Mouse (Mus musculus) CH12.LX (cell line): ENCODE results near the gene Cmtm3. TPM values are rescaled to one million over a fixed set of nuclear protein-coding genes. Genes with fewer than 3 reads are reported as not detected.

Source experiments
- DNase-seq: peaks from one replicate; pipeline ENCODE4 v3.0.0-alpha.2; 2013; ENCODE audit errors: extremely low read depth
- H3K27ac ChIP-seq: 2 replicates; pipeline ENCODE4 v1.5.1; 2012; ENCODE audit warnings: low read depth, mild to moderate bottlenecking, control low read depth, moderate library complexity; ENCODE audit not compliant: insufficient read depth
- H3K27me3 ChIP-seq: replicated peaks from 2 replicates; pipeline ENCODE3; 2012; ENCODE audit warnings: inconsistent platforms
- H3K36me3 ChIP-seq, 2 experiments: replicated peaks in 1 of 2; 2 replicates each; pipeline versions ENCODE3 to v1.6.1; 2012; ENCODE audit warnings: inconsistent platforms in 1 of 2, low read length in 1 of 2, mild to moderate bottlenecking in 1 of 2, mixed read lengths in 1 of 2, moderate library complexity in 1 of 2; ENCODE audit not compliant: control insufficient read depth in 1 of 2, insufficient read depth in 1 of 2
- H3K4me1 ChIP-seq, 2 experiments: 2 replicates each; pipeline ENCODE4 v1.6.1; 2012; ENCODE audit warnings: inconsistent platforms in 1 of 2, moderate library complexity in 1 of 2; ENCODE audit not compliant: insufficient read depth in 2 of 2, control insufficient read depth in 1 of 2
- H3K4me2 ChIP-seq: 2 replicates; pipeline ENCODE4 v1.6.1; 2012; ENCODE audit warnings: low read depth, mild to moderate bottlenecking, control low read depth; ENCODE audit not compliant: poor library complexity, insufficient read depth, severe bottlenecking
- H3K4me3 ChIP-seq, 3 experiments: fragments of 150-350 bp in 1 of 3; sonication (generic) in 1 of 3; replicated peaks in 1 of 3; 2 replicates each; pipeline versions ENCODE3 to v1.5.1; 2011 to 2012; ENCODE audit warnings: low read depth in 2 of 3, low read length in 2 of 3, mild to moderate bottlenecking in 2 of 3, moderate library complexity in 2 of 3, control low read depth in 1 of 3, improper control_type of control experiment in 1 of 3, inconsistent platforms in 1 of 3, mixed read lengths in 1 of 3; ENCODE audit not compliant: poor library complexity in 1 of 3
- H3K79me2 ChIP-seq: replicated peaks from 2 replicates; pipeline ENCODE4 v1.6.1; 2012; ENCODE audit warnings: mild to moderate bottlenecking, moderate library complexity; ENCODE audit not compliant: control insufficient read depth, poor library complexity, insufficient read depth, severe bottlenecking; ENCODE audit errors: extremely low read depth
- H3K9ac ChIP-seq: 2 replicates; pipeline ENCODE4 v1.6.1; 2012; ENCODE audit warnings: low read depth, mild to moderate bottlenecking, control low read depth, moderate library complexity; ENCODE audit not compliant: insufficient read depth
- H3K9me3 ChIP-seq: replicated peaks from 2 replicates; pipeline ENCODE3; 2012; ENCODE audit warnings: low read length, inconsistent platforms, mixed read lengths
- BHLHE40 ChIP-seq: IDR thresholded peaks from 2 replicates; pipeline ENCODE4 v1.6.1; 2011; ENCODE audit warnings: mild to moderate bottlenecking, low read depth, low read length, improper control_type of control experiment
- CHD1 ChIP-seq: IDR thresholded peaks from 2 replicates; pipeline ENCODE4 v1.6.1; 2012; ENCODE audit warnings: low read depth, low read length, improper control_type of control experiment, inconsistent platforms
- CHD2 ChIP-seq: IDR thresholded peaks from 2 replicates; pipeline ENCODE4 v1.6.1; 2011; ENCODE audit warnings: low read length, improper control_type of control experiment
- CTCF ChIP-seq, 2 experiments: IDR thresholded peaks in 1 of 2; conservative IDR thresholded peaks in 1 of 2; 2 replicates each; pipeline ENCODE4 v1.5.1; 2011 to 2012; ENCODE audit warnings: low read depth in 2 of 2, low read length in 2 of 2, improper control_type of control experiment in 1 of 2, inconsistent platforms in 1 of 2, mild to moderate bottlenecking in 1 of 2, moderate library complexity in 1 of 2
- EP300 ChIP-seq: IDR thresholded peaks from 2 replicates; pipeline ENCODE4 v1.6.1; 2011; ENCODE audit warnings: low read length, improper control_type of control experiment
- IRF4 ChIP-seq: IDR thresholded peaks from 2 replicates; pipeline ENCODE4 v1.6.1; 2014; ENCODE audit warnings: low read depth, mild to moderate bottlenecking, inconsistent platforms, low read length, improper control_type of control experiment
- MAFK ChIP-seq: IDR thresholded peaks from 2 replicates; pipeline ENCODE4 v1.6.1; 2011; ENCODE audit warnings: low read length, improper control_type of control experiment; ENCODE audit not compliant: insufficient replicate concordance
- MAX ChIP-seq: IDR thresholded peaks from 2 replicates; pipeline ENCODE4 v1.6.1; 2011; ENCODE audit warnings: low read length, improper control_type of control experiment
- MXI1 ChIP-seq: IDR thresholded peaks from 2 replicates; pipeline ENCODE4 v1.6.1; 2011; ENCODE audit warnings: mild to moderate bottlenecking, low read depth, low read length, improper control_type of control experiment
- MYC ChIP-seq: IDR thresholded peaks from 2 replicates; pipeline ENCODE4 v1.6.1; 2011; ENCODE audit warnings: low read depth, mild to moderate bottlenecking, improper control_type of control experiment, low read length
- NELFE ChIP-seq: IDR thresholded peaks from 2 replicates; pipeline ENCODE4 v1.6.1; 2011; ENCODE audit warnings: low read depth, low read length, improper control_type of control experiment
- RCOR1 ChIP-seq: conservative IDR thresholded peaks from 2 replicates; pipeline ENCODE4 v1.6.1; 2012; ENCODE audit warnings: low read depth, mild to moderate bottlenecking, inconsistent platforms, low read length, improper control_type of control experiment
- SIN3A ChIP-seq: IDR thresholded peaks from 2 replicates; pipeline ENCODE4 v1.6.1; 2012; ENCODE audit warnings: low read length, improper control_type of control experiment, inconsistent platforms
- TBP ChIP-seq: conservative IDR thresholded peaks from 2 replicates; pipeline ENCODE4 v1.6.1; 2011; ENCODE audit warnings: low read depth, low read length, improper control_type of control experiment
- UBTF ChIP-seq: IDR thresholded peaks from 2 replicates; pipeline ENCODE4 v1.6.1; 2012; ENCODE audit warnings: low read depth, mild to moderate bottlenecking, inconsistent platforms, low read length, improper control_type of control experiment, moderate library complexity
- USF2 ChIP-seq: conservative IDR thresholded peaks from 2 replicates; pipeline ENCODE4 v1.6.1; 2011; ENCODE audit warnings: low read depth, low read length, improper control_type of control experiment
- ZC3H11A ChIP-seq: IDR thresholded peaks from 2 replicates; pipeline ENCODE4 v1.6.1; 2012; ENCODE audit warnings: low read depth, mild to moderate bottlenecking, inconsistent platforms, low read length, improper control_type of control experiment
- ZKSCAN1 ChIP-seq: IDR thresholded peaks from 2 replicates; pipeline ENCODE4 v1.6.1; 2012; ENCODE audit warnings: low read depth, inconsistent platforms, low read length, improper control_type of control experiment, borderline replicate concordance
- ZMIZ1 ChIP-seq: IDR thresholded peaks from 2 replicates; pipeline ENCODE4 v1.6.1; 2012; ENCODE audit warnings: low read depth, mild to moderate bottlenecking, inconsistent platforms, low read length, improper control_type of control experiment
- ZNF384 ChIP-seq: IDR thresholded peaks from 2 replicates; pipeline ENCODE4 v1.6.1; 2012; ENCODE audit warnings: low read depth, low read length, improper control_type of control experiment, inconsistent platforms
- dilution Hi-C: fragments of 300-500 bp; cut with MboI; formaldehyde crosslinking; loops from 2 replicates; pipeline ENCODE4 v1.14.3; 2020; ENCODE audit warnings: low sequenced_read_pairs; ENCODE audit not compliant: extremely low pct_unique_long_range_greater_than_20kb, extremely low pct_ligation_motif_present
- in situ Hi-C: fragments of 300-500 bp; cut with MboI; formaldehyde crosslinking; loops from 3 replicates; pipeline ENCODE4 v1.14.3; 2019; ENCODE audit warnings: low sequenced_read_pairs, low pct_ligation_motif_present, low pct_unique_long_range_greater_than_20kb, mixed read lengths
- polyA plus RNA-seq: library from polyadenylated mRNA; unstranded; fragments of >175 nt; gene quantifications from 2 replicates; pipeline ENCODE4 v1.2.1, GENCODE M21; 2012; ENCODE audit warnings: low read depth; ENCODE audit not compliant: insufficient read length
- total RNA-seq, 2 experiments: library from RNA; depleted of rRNA; stranded (reverse); fragments of 300-350 nt in 1 of 2; fragments of >200 nt in 1 of 2; gene quantifications; 2 replicates each; pipeline ENCODE4 v1.2.3; 2012 to 2014

Gene Cmtm3
- total and polyA plus RNA-seq, 3 experiments = 3.9 to 11.0 (median 4.3) TPM

GRCm38 (mm10) chr8:104353186-104353585 lies 14.0 kb downstream of the Cmtm3 start:
- Histone ChIP-seq H3K9ac (no peak overlapping the region), H3K4me1 (no peaks in the 10 kb centered on the region), H3K36me3 (peaks cover 0 to 31% of the 10 kb centered on the region in 2 experiments), H3K4me2 (no peak overlapping the region)
- no peak for DNase-seq
- no peak for TF ChIP-seq UBTF
- TF ChIP-seq CTCF (conservative IDR thresholded peaks at IDR 0.05 in 1 of 2, IDR thresholded peaks at IDR 0.05 in 1 of 2; ENCODE audit: low read depth in 2 of 2, low read length in 2 of 2) = peak in 1 of 2 experiments; percentile 30; a peak in 1 of 4 replicates
- TF ChIP-seq, all 38 proteins: peak for 1
- Histone ChIP-seq H3K4me3 (no peak overlapping the region), H3K79me2 (no peaks in the 10 kb centered on the region), H3K9me3 (no peaks in the 10 kb centered on the region), H3K27me3 (no peaks in the 10 kb centered on the region), H3K27ac (no peak overlapping the region)
- dilution Hi-C loops (no loop called here), in situ Hi-C loops (loop anchor here (25.0 kb wide), 1 partner anchor 184 kb away; the partner anchor contains the start of genes Car7 and Nae1)

GRCm38 (mm10) chr8:104354504-104354903 lies 15.3 kb downstream of the Cmtm3 start:
- peaks cover 0 to 24% of the 10 kb centered on the region in 2 experiments for H3K36me3 ChIP-seq
- DNase-seq = no peak
- no peaks in the 10 kb centered on the region for H3K79me2 ChIP-seq
- H3K27ac ChIP-seq = no peak overlapping the region
- in situ Hi-C loops = loop anchor here (25.0 kb wide), 1 partner anchor 183 kb away; the partner anchor contains the start of genes Car7 and Nae1
- no peak for TF ChIP-seq CHD2
- no peak for TF ChIP-seq MAFK
- TF ChIP-seq CHD1 = no peak
- no peak for TF ChIP-seq ZMIZ1
- no peak for TF ChIP-seq USF2
- no peak for TF ChIP-seq IRF4
- TF ChIP-seq ZNF384 = no peak
- no peak for TF ChIP-seq MYC
- TF ChIP-seq ZC3H11A = no peak
- no peak for TF ChIP-seq SIN3A
- no peak for TF ChIP-seq CTCF (conservative IDR thresholded peaks at IDR 0.05 in 1 of 2, IDR thresholded peaks at IDR 0.05 in 1 of 2; ENCODE audit: low read depth in 2 of 2, low read length in 2 of 2)
- TF ChIP-seq MXI1 = no peak
- TF ChIP-seq BHLHE40 = no peak
- no peak for TF ChIP-seq MAX
- no peak for TF ChIP-seq UBTF
- TF ChIP-seq RCOR1 = no peak
- TF ChIP-seq NELFE = no peak
- no peak for TF ChIP-seq EP300
- TF ChIP-seq ZKSCAN1 = no peak
- TF ChIP-seq TBP = no peak
- TF ChIP-seq, all 38 proteins: peak for 0
- no peaks in the 10 kb centered on the region for H3K27me3 ChIP-seq
- no peak overlapping the region for H3K4me2 ChIP-seq
- no peak overlapping the region for H3K4me3 ChIP-seq
- dilution Hi-C loops = no loop called here
- no peaks in the 10 kb centered on the region for H3K9me3 ChIP-seq
- H3K4me1 ChIP-seq = no peaks in the 10 kb centered on the region
- H3K9ac ChIP-seq = no peak overlapping the region
